ENCODE assay signal across 8 mouse cellular contexts in genomic region chr3:108562133-108562730, GRCm38 (mm10). TPM values are rescaled to one million over a fixed set of nuclear protein-coding genes. Genes with fewer than 3 reads are reported as not detected.
DNase-seq lines count a peak whose midpoint lies in the region; ATAC-seq and TF ChIP-seq lines count a peak whose summit lies in the region.

TSS of gene Tmem167b (minus strand) at chr3:108562466.

- no peak for TF ChIP-seq CTCF in Patski (IDR thresholded peaks at IDR 0.05)

- POLR2A ChIA-PET in Patski (lab: Charles Lee) = interaction anchor here (0.8 to 2.1 kb wide), 3 partner anchors 24 to 119 kb away, joined by 3 to 5 read pairs (median 4); no protein-coding TSS in a partner anchor

- peak within 1 kb of the TSS; percentile 85 for H3K9ac ChIP-seq in hindbrain, embryonic 13.5 days

- WGBS in hindbrain, embryonic 13.5 days = under 1% methylated on average over 44 of the region's 45 CpGs

- H3K36me3 ChIP-seq in hindbrain, embryonic 13.5 days = peaks cover 29% of the 10 kb centered on the region

- peaks cover 21% of the 10 kb centered on the region for H3K4me1 ChIP-seq in hindbrain, embryonic 13.5 days (replicated peaks)

- H3K27me3 ChIP-seq in Patski = no peaks in the 10 kb centered on the region
- H3K27me3 ChIP-seq in hindbrain, embryonic 13.5 days = no peaks in the 10 kb centered on the region

- peak within 1 kb of the TSS; percentile 83 for H3K4me3 ChIP-seq in hindbrain, embryonic 13.5 days

- H3K9me3 ChIP-seq in hindbrain, embryonic 13.5 days = no peaks in the 10 kb centered on the region

- peak within 1 kb of the TSS; percentile 95 for H3K27ac ChIP-seq in hindbrain, embryonic 13.5 days

- peak; percentile 99 for DNase-seq in Patski (ENCODE audit: low read depth, low spot score)
- peak; percentile 96 to 98 for DNase-seq in cerebellum, postnatal 14 days
- DNase-seq in frontal cortex, postnatal 14 days (ENCODE audit: low spot score in 2 of 2) = peak; percentile 94 to 96
- DNase-seq in layer of hippocampus, postnatal 25 days (ENCODE audit: extremely low spot score in 1 of 2, low spot score in 1 of 2) = peak; percentile 85 to 91
- DNase-seq in lung, postnatal 25 days (ENCODE audit: low spot score) = peak; percentile 99
- peak; percentile 100 for DNase-seq in retina, embryonic 14.5 days (ENCODE audit: low spot score)
- peak; percentile 93 for DNase-seq in thymus, postnatal 4 days

- in situ Hi-C loops in Patski (cut with MboI; ENCODE audit: low pct_unique_long_range_greater_than_20kb) = loop anchor here (5.0 kb wide), 2 partner anchors 160 to 285 kb away; no protein-coding TSS in a partner anchor

- peak; percentile 91 for ATAC-seq in Patski
- peak; percentile 98 for ATAC-seq in hindbrain, embryonic 13.5 days (ENCODE audit: low FRiP score)

- H3K4me2 ChIP-seq in hindbrain, embryonic 13.5 days = peak within 1 kb of the TSS; percentile 66

- CTCF ChIA-PET in Patski (lab: Charles Lee) = interaction anchor here (0.9 to 3.0 kb wide), 17 partner anchors 9 to 180 kb away, joined by 3 to 11 read pairs (median 5); partner anchors contain the start of genes Sars and Taf13

RNA-seq across cellular contexts. Expression of gene Tmem167b, which starts in this region (rescaled TPM):
- 82.3 TPM for polyA plus RNA-seq in Patski (2021)
- polyA plus RNA-seq in hindbrain, embryonic 13.5 days (2015; fragmentation: Nextera tagmentation; extraction: Ambion mirVana) = 58.8 and 60.6 TPM in 2 replicates
- total RNA-seq in layer of hippocampus, postnatal 25 days (2021) = 10 to 100 TPM; 49.6 to 54.1 TPM

Comparison
In these comparisons a context has a peak if more than half of its experiments do, and no peak if none do; other contexts are left out.
1. Peak in every context shown above with its lines: DNase-seq, ATAC-seq, H3K4me3 ChIP-seq and H3K27ac ChIP-seq.